In genomic region chr5:115984392-115984791, GRCm38 (mm10) we compare ENCODE assay signal across 15 mouse cellular contexts. TPM values are rescaled to one million over a fixed set of nuclear protein-coding genes. Genes with fewer than 3 reads are reported as not detected.
DNase-seq lines count a peak whose midpoint lies in the region; ATAC-seq and TF ChIP-seq lines count a peak whose summit lies in the region.
"Had no signal": no experiment of that assay in that cellular context is flagged by ENCODE, and none has a peak within 500 bp of the region (broad histone marks: within the 10 kb centered on the region; RNA-seq: fewer than 3 reads in every experiment).

No protein-coding gene starts in this region.

- H3K4me2 ChIP-seq in midbrain, embryonic 11.5 days = no peak overlapping the region
- H3K4me2 ChIP-seq in midbrain, embryonic 13.5 days (replicated peaks) = no peak overlapping the region
- no peak overlapping the region for H3K4me2 ChIP-seq in CH12.LX (ENCODE audit: insufficient read depth, low read depth, poor library complexity, severe bottlenecking)
- no peak overlapping the region for H3K4me2 ChIP-seq in liver, postnatal 0 days (ENCODE audit: low read depth, low read length)

- peak; percentile 8 for DNase-seq in midbrain, embryonic 11.5 days (ENCODE audit: low spot score, missing footprints)
- DNase-seq in CH12.LX (ENCODE audit: extremely low read depth) = peak; percentile 35
- DNase-seq in liver, postnatal 0 days = no peak
- DNase-seq: adrenal gland, adult 2 months; adrenal gland, adult 8-10 months; adrenal gland, postnatal 10 days; adrenal gland, postnatal 14 days; adrenal gland, postnatal 25 days; adrenal gland, postnatal 36 days; B cell, adult 2 months had no signal

- H3K4me1 ChIP-seq in midbrain, embryonic 11.5 days (ENCODE audit: control insufficient read depth, insufficient read depth, low read length) = no peaks in the 10 kb centered on the region
- H3K4me1 ChIP-seq in midbrain, embryonic 13.5 days (replicated peaks) = no peaks in the 10 kb centered on the region
- H3K4me1 ChIP-seq in CH12.LX (ENCODE audit: control insufficient read depth in 1 of 2, insufficient read depth in 2 of 2) = peaks cover 5 to 34% of the 10 kb centered on the region in 2 experiments; a peak in 3 of 4 replicates
- H3K4me1 ChIP-seq in liver, postnatal 0 days (ENCODE audit: insufficient read depth) = no peaks in the 10 kb centered on the region

- no peaks in the 10 kb centered on the region for H3K9me3 ChIP-seq in midbrain, embryonic 11.5 days (ENCODE audit: control insufficient read depth, low read length)
- H3K9me3 ChIP-seq in midbrain, embryonic 13.5 days = no peaks in the 10 kb centered on the region
- no peaks in the 10 kb centered on the region for H3K9me3 ChIP-seq in CH12.LX (replicated peaks; ENCODE audit: low read length)
- no peaks in the 10 kb centered on the region for H3K9me3 ChIP-seq in liver, postnatal 0 days (ENCODE audit: low read length)
- H3K9me3 ChIP-seq: G1E had no signal

- dilution Hi-C loops in CH12.LX (cut with MboI; ENCODE audit: extremely low pct_ligation_motif_present, extremely low pct_unique_long_range_greater_than_20kb, low sequenced_read_pairs) = no loop called here

- TF ChIP-seq RAD21 in CH12.LX (IDR thresholded peaks at IDR 0.05; ENCODE audit: low read depth, low read length) = no peak

- peak; percentile 83 for TF ChIP-seq EP300 in CH12.LX (IDR thresholded peaks at IDR 0.05; ENCODE audit: low read length)
- TF ChIP-seq EP300 in liver, postnatal 0 days (IDR thresholded peaks at IDR 0.05; ENCODE audit: low read depth) = no peak

- no peak overlapping the region for H3K27ac ChIP-seq in midbrain, embryonic 11.5 days (ENCODE audit: low read depth, low read length)
- no peak overlapping the region for H3K27ac ChIP-seq in midbrain, embryonic 13.5 days
- no peak overlapping the region for H3K27ac ChIP-seq in CH12.LX (ENCODE audit: insufficient read depth, low read depth)
- no peak overlapping the region for H3K27ac ChIP-seq in liver, postnatal 0 days (ENCODE audit: low read depth)

- WGBS in midbrain, embryonic 11.5 days = 94% methylated on average over 6 of the region's 6 CpGs
- 95% methylated on average over 6 of the region's 6 CpGs for WGBS in midbrain, embryonic 13.5 days
- 94% methylated on average over 6 of the region's 6 CpGs for WGBS in liver, postnatal 0 days (ENCODE audit: insufficient replicate concordance)

- H3K4me3 ChIP-seq in midbrain, embryonic 11.5 days (ENCODE audit: low read depth, low read length) = no peak overlapping the region
- H3K4me3 ChIP-seq in midbrain, embryonic 13.5 days (replicated peaks) = no peak overlapping the region
- H3K4me3 ChIP-seq in CH12.LX (replicated peaks in 1 of 3; ENCODE audit: low read depth in 2 of 3, low read length in 2 of 3, poor library complexity in 1 of 3) = no peak overlapping the region
- no peak overlapping the region for H3K4me3 ChIP-seq in liver, postnatal 0 days (ENCODE audit: low read depth, low read length)

- TF ChIP-seq CTCF in CH12.LX (conservative IDR thresholded peaks at IDR 0.05 in 1 of 2, IDR thresholded peaks at IDR 0.05 in 1 of 2; ENCODE audit: low read depth in 2 of 2, low read length in 2 of 2) = no peak
- TF ChIP-seq CTCF in liver, postnatal 0 days (IDR thresholded peaks at IDR 0.05; ENCODE audit: low read depth) = no peak

- in situ Hi-C loops in CH12.LX (cut with MboI; ENCODE audit: low pct_ligation_motif_present, low pct_unique_long_range_greater_than_20kb, low sequenced_read_pairs) = no loop called here

- ATAC-seq in midbrain, embryonic 11.5 days (ENCODE audit: low FRiP score) = no peak
- no peak for ATAC-seq in midbrain, embryonic 13.5 days
- no peak for ATAC-seq in liver, postnatal 0 days
- ATAC-seq: activated CD4-positive, CD25-positive, alpha-beta regulatory T cell, adult 4 months; CD4-positive, CD25-positive, alpha-beta regulatory T cell, adult 4 months; Patski had no signal

- no peaks in the 10 kb centered on the region for H3K79me2 ChIP-seq in CH12.LX (replicated peaks; ENCODE audit: control insufficient read depth, extremely low read depth, insufficient read depth, poor library complexity, severe bottlenecking)

- TF ChIP-seq POLR2A in CH12.LX (IDR thresholded peaks at IDR 0.05; ENCODE audit: low read depth, low read length) = no peak

- no peak overlapping the region for H3K9ac ChIP-seq in midbrain, embryonic 11.5 days (ENCODE audit: low read length)
- H3K9ac ChIP-seq in midbrain, embryonic 13.5 days (replicated peaks) = no peak overlapping the region
- H3K9ac ChIP-seq in CH12.LX (ENCODE audit: insufficient read depth, low read depth) = no peak overlapping the region
- no peak overlapping the region for H3K9ac ChIP-seq in liver, postnatal 0 days (replicated peaks)

- no peaks in the 10 kb centered on the region for H3K27me3 ChIP-seq in midbrain, embryonic 11.5 days (ENCODE audit: control insufficient read depth, insufficient read depth, low read length)
- no peaks in the 10 kb centered on the region for H3K27me3 ChIP-seq in midbrain, embryonic 13.5 days
- no peaks in the 10 kb centered on the region for H3K27me3 ChIP-seq in CH12.LX (replicated peaks)
- H3K27me3 ChIP-seq in liver, postnatal 0 days (ENCODE audit: insufficient read depth, low read length) = no peaks in the 10 kb centered on the region
- H3K27me3 ChIP-seq: Patski had no signal

- H3K36me3 ChIP-seq in midbrain, embryonic 11.5 days (ENCODE audit: control insufficient read depth, insufficient read depth, low read length) = peaks cover 21% of the 10 kb centered on the region
- H3K36me3 ChIP-seq in midbrain, embryonic 13.5 days = peaks cover 56% of the 10 kb centered on the region
- peaks cover 51 to 90% of the 10 kb centered on the region in 2 experiments for H3K36me3 ChIP-seq in CH12.LX (replicated peaks in 1 of 2; ENCODE audit: control insufficient read depth in 1 of 2, insufficient read depth in 1 of 2, low read length in 1 of 2)
- peaks cover 77% of the 10 kb centered on the region for H3K36me3 ChIP-seq in liver, postnatal 0 days (replicated peaks; ENCODE audit: insufficient read depth, low read length)

TF ChIP-seq in CH12.LX, 34 proteins besides CTCF, POLR2A, EP300 and RAD21:
- TF ChIP-seq NRF1 (IDR thresholded peaks at IDR 0.05; ENCODE audit: low read depth, low read length) = no peak
- TF ChIP-seq ETS1 (conservative IDR thresholded peaks at IDR 0.05; ENCODE audit: low read depth, low read length) = peak; percentile 51
- TF ChIP-seq MAFK (IDR thresholded peaks at IDR 0.05; ENCODE audit: insufficient replicate concordance, low read length) = 0 out of 2 replicates have a peak, but pooled peaks have one; percentile 34
- TF ChIP-seq MYC (IDR thresholded peaks at IDR 0.05; ENCODE audit: low read depth, low read length) = 0 out of 2 replicates have a peak, but pooled peaks have one; percentile 57
- 0 out of 2 replicates have a peak, but pooled peaks have one; percentile 5 for TF ChIP-seq BHLHE40 (IDR thresholded peaks at IDR 0.05; ENCODE audit: low read depth, low read length)
- TF ChIP-seq MEF2A (IDR thresholded peaks at IDR 0.05; ENCODE audit: borderline replicate concordance, low read depth, low read length) = peak; percentile 35; the same call in 1 of the 2 replicates
- no peak for TF ChIP-seq HCFC1 (IDR thresholded peaks at IDR 0.05; ENCODE audit: low read depth, low read length)
- no peak for TF ChIP-seq POLR2AphosphoS2 (IDR thresholded peaks at IDR 0.05; ENCODE audit: low read depth, low read length)
- no peak for TF ChIP-seq SIN3A (IDR thresholded peaks at IDR 0.05; ENCODE audit: low read length)
- TF ChIP-seq ZMIZ1 (IDR thresholded peaks at IDR 0.05; ENCODE audit: low read depth, low read length) = no peak
- no peak for TF ChIP-seq IRF4 (IDR thresholded peaks at IDR 0.05; ENCODE audit: low read depth, low read length)
- 0 out of 2 replicates have a peak, but pooled peaks have one; percentile 15 for TF ChIP-seq MAX (IDR thresholded peaks at IDR 0.05; ENCODE audit: low read length)
- no peak for TF ChIP-seq MXI1 (IDR thresholded peaks at IDR 0.05; ENCODE audit: low read depth, low read length)
- no peak for TF ChIP-seq PAX5 (IDR thresholded peaks at IDR 0.05; ENCODE audit: low read length)
- no peak for TF ChIP-seq SMC3 (IDR thresholded peaks at IDR 0.05; ENCODE audit: low read depth, low read length)

RNA-seq across cellular contexts. Expression of gene Prkab1, which starts 39.9 kb away (rescaled TPM):
- 48.4 and 55.4 TPM in 2 replicates for polyA plus RNA-seq in midbrain, embryonic 11.5 days (2014; fragmentation: Nextera tagmentation; extraction: Ambion mirVana)
- polyA plus RNA-seq in midbrain, embryonic 13.5 days (2015; fragmentation: Nextera tagmentation; extraction: Ambion mirVana) = 54.7 and 55.5 TPM in 2 replicates
- 18.4 and 20.1 TPM in 2 replicates for total RNA-seq in CH12.LX (2012; rRNA removed)
- total RNA-seq in CH12.LX (2014; rRNA removed) = 19.8 and 24.1 TPM in 2 replicates
- 23.6 and 26.8 TPM in 2 replicates for polyA plus RNA-seq in CH12.LX (2012; ENCODE audit: insufficient read length, low read depth)
- 51.6 and 51.8 TPM in 2 replicates for polyA plus RNA-seq in liver, postnatal 0 days (2015; fragmentation: Nextera tagmentation; extraction: Ambion mirVana)
